Mouse (Mus musculus): ENCODE measurements around the gene Gak.

Gene Gak

GRCm38 (mm10) chr5:108629634-108630483 lies at the start of gene Gak, which contains the start of gene Tmem175:
Gene Gak (minus strand): TSS chr5:108629755.
Gene Tmem175 (plus strand): TSS chr5:108629770.
- DNase-seq, result peak; percentile 91

GRCm38 (mm10) chr5:108678296-108678854 lies 48.8 kb upstream of the Gak start:
- DNase-seq, result peak; percentile 66

GRCm38 (mm10) chr5:108677605-108678295 lies 48.2 kb upstream of the Gak start:
- peak; percentile 42 for DNase-seq

GRCm38 (mm10) chr5:108676772-108677498 lies 47.4 kb upstream of the Gak start:
- no peak for DNase-seq

- peak; percentile 87 for DNase-seq
Measured at GRCm38 (mm10) chr5:108675251-108675816, 45.8 kb upstream of the Gak start, which contains the start of gene Slc26a1. Gene Slc26a1 (minus strand): TSS chr5:108675569.

GRCm38 (mm10) chr5:108674624-108675023 lies 45.1 kb upstream of the Gak start:
- DNase-seq, result peak; percentile 89

- DNase-seq, result no peak
Measured at GRCm38 (mm10) chr5:108671757-108672156, 42.2 kb upstream of the Gak start.

GRCm38 (mm10) chr5:108670785-108671184 lies 41.2 kb upstream of the Gak start:
- peak; percentile 68 for DNase-seq

- DNase-seq, result no peak
Measured at GRCm38 (mm10) chr5:108669986-108670385, 40.4 kb upstream of the Gak start.

GRCm38 (mm10) chr5:108668977-108669936 lies 39.7 kb upstream of the Gak start, which contains the start of gene Dgkq:
Gene Dgkq (minus strand): TSS chr5:108669672.
- peak; percentile 92 for DNase-seq

- no peak for DNase-seq
Measured at GRCm38 (mm10) chr5:108668387-108668932, 38.9 kb upstream of the Gak start.

- no peak for DNase-seq
Measured at GRCm38 (mm10) chr5:108667370-108667769, 37.8 kb upstream of the Gak start.

- DNase-seq, result no peak
Measured at GRCm38 (mm10) chr5:108665066-108665465, 35.5 kb upstream of the Gak start.

GRCm38 (mm10) chr5:108662772-108663171 lies 33.2 kb upstream of the Gak start:
- DNase-seq, result no peak

- DNase-seq, result peak; percentile 91
Measured at GRCm38 (mm10) chr5:108660632-108661268, 31.2 kb upstream of the Gak start.

GRCm38 (mm10) chr5:108659698-108660631 lies 30.4 kb upstream of the Gak start, which contains the start of gene Idua:
Gene Idua (plus strand): TSS chr5:108660331.
- DNase-seq, result peak; percentile 63

- no peak for DNase-seq
Measured at GRCm38 (mm10) chr5:108658611-108659010, 29.1 kb upstream of the Gak start.

GRCm38 (mm10) chr5:108657406-108657805 lies 27.9 kb upstream of the Gak start:
- DNase-seq, result no peak
